Mouse (Mus musculus): ENCODE results near the gene Ssu72. TPM values are rescaled to one million over a fixed set of nuclear protein-coding genes. Genes with fewer than 3 reads are reported as not detected.
A peak's percentile ranks its signal among the peaks of the same experiment; 100 is the strongest.
"Not testable (repeated sequence)": the region's sequence is repeated elsewhere in the genome, so short reads cannot be mapped to it uniquely, and the experiment has no call there.

Ssu72 gene
- polyA plus RNA-seq (2012; ENCODE audit: insufficient read depth, low replicate concordance) = 37.1 and 112 TPM in 2 replicates

GRCm38 (mm10) chr4:155704721-155705591 is at the start of gene Ssu72:
Gene Ssu72, plus strand, starts transcription at chr4:155704800.
- Histone ChIP-seq H3K36me3 (replicated peaks; ENCODE audit: low read length) (peaks cover 20% of the 10 kb centered on the region), H3K27me3 (replicated peaks) (no peaks in the 10 kb centered on the region), H3K4me3 (replicated peaks) (peak within 1 kb of the TSS; percentile 97), H3K4me1 (peaks cover 53% of the 10 kb centered on the region), H3K9me3 (no peaks in the 10 kb centered on the region)
- TF ChIP-seq GATA1 (IDR thresholded peaks at IDR 0.05; ENCODE audit: borderline replicate concordance, low read length) = no peak
- 0 out of 2 replicates have a peak, but pooled peaks have one; percentile 38 for TF ChIP-seq FLI1 (IDR thresholded peaks at IDR 0.05; ENCODE audit: low read length)

GRCm38 (mm10) chr4:155656214-155656751 is 48.3 kb upstream of the Ssu72 start:
- TF ChIP-seq FLI1 (IDR thresholded peaks at IDR 0.05; ENCODE audit: low read length) = no peak
- Histone ChIP-seq H3K27me3 (replicated peaks) (peaks cover 28% of the 10 kb centered on the region), H3K9me3 (0 out of 2 replicates have a peak, but pooled peaks cover 6% of the 10 kb centered on the region), H3K4me3 (replicated peaks) (peak overlapping the region; percentile 9), H3K36me3 (replicated peaks; ENCODE audit: low read length) (peaks cover 87% of the 10 kb centered on the region), H3K4me1 (peaks cover 88% of the 10 kb centered on the region)

- H3K4me3 ChIP-seq (replicated peaks) = no peak overlapping the region
- H3K4me1 ChIP-seq = peaks cover 73% of the 10 kb centered on the region
- H3K36me3 ChIP-seq (replicated peaks; ENCODE audit: low read length) = peaks cover 93% of the 10 kb centered on the region
- peaks cover 10% of the 10 kb centered on the region for H3K27me3 ChIP-seq (replicated peaks)
- H3K9me3 ChIP-seq = no peaks in the 10 kb centered on the region
- TF ChIP-seq FLI1 (IDR thresholded peaks at IDR 0.05; ENCODE audit: low read length) = no peak
- no peak for TF ChIP-seq GATA1 (IDR thresholded peaks at IDR 0.05; ENCODE audit: borderline replicate concordance, low read length)
Measured at GRCm38 (mm10) chr4:155658961-155659360, 45.6 kb upstream of the Ssu72 start.

GRCm38 (mm10) chr4:155660641-155661040 is 44.0 kb upstream of the Ssu72 start:
- Histone ChIP-seq H3K4me1 (peaks cover 65% of the 10 kb centered on the region), H3K9me3 (no peaks in the 10 kb centered on the region), H3K27me3 (replicated peaks) (no peaks in the 10 kb centered on the region), H3K4me3 (replicated peaks) (no peak overlapping the region), H3K36me3 (replicated peaks; ENCODE audit: low read length) (peaks cover 95% of the 10 kb centered on the region)
- TF ChIP-seq FLI1 (IDR thresholded peaks at IDR 0.05; ENCODE audit: low read length) = no peak
- TF ChIP-seq GATA1 (IDR thresholded peaks at IDR 0.05; ENCODE audit: borderline replicate concordance, low read length) = no peak

GRCm38 (mm10) chr4:155666903-155667302 is 37.7 kb upstream of the Ssu72 start:
- H3K4me3 ChIP-seq (replicated peaks) = peak overlapping the region; percentile 23
- H3K4me1 ChIP-seq = peaks cover 46% of the 10 kb centered on the region
- TF ChIP-seq GATA1 (IDR thresholded peaks at IDR 0.05; ENCODE audit: borderline replicate concordance, low read length) (no peak), FLI1 (IDR thresholded peaks at IDR 0.05; ENCODE audit: low read length) (no peak)

GRCm38 (mm10) chr4:155668689-155669597 is 35.7 kb upstream of the Ssu72 start, which contains the start of gene Mib2:
Gene Mib2, minus strand, starts transcription at chr4:155669198.
- Histone ChIP-seq H3K36me3 (replicated peaks; ENCODE audit: low read length) (peaks cover 31% of the 10 kb centered on the region), H3K4me3 (replicated peaks) (peak within 1 kb of the TSS; percentile 98), H3K9me3 (no peaks in the 10 kb centered on the region)

More at GRCm38 (mm10) chr4:155666903-155667302, 37.7 kb upstream of the Ssu72 start:
- H3K9me3 ChIP-seq = no peaks in the 10 kb centered on the region
- H3K36me3 ChIP-seq (replicated peaks; ENCODE audit: low read length) = peaks cover 48% of the 10 kb centered on the region
- no peaks in the 10 kb centered on the region for H3K27me3 ChIP-seq (replicated peaks)

GRCm38 (mm10) chr4:155669598-155670075 is 35.0 kb upstream of the Ssu72 start:
- Histone ChIP-seq H3K4me1 (peaks cover 29% of the 10 kb centered on the region), H3K9me3 (no peaks in the 10 kb centered on the region), H3K36me3 (replicated peaks; ENCODE audit: low read length) (peaks cover 24% of the 10 kb centered on the region), H3K4me3 (replicated peaks) (peak overlapping the region; percentile 98), H3K27me3 (replicated peaks) (peaks cover 3% of the 10 kb centered on the region)
- TF ChIP-seq FLI1 (IDR thresholded peaks at IDR 0.05; ENCODE audit: low read length) (no peak), GATA1 (IDR thresholded peaks at IDR 0.05; ENCODE audit: borderline replicate concordance, low read length) (no peak)

More at GRCm38 (mm10) chr4:155668689-155669597, 35.7 kb upstream of the Ssu72 start, which contains the start of gene Mib2:
- TF ChIP-seq FLI1 (IDR thresholded peaks at IDR 0.05; ENCODE audit: low read length) (no peak), GATA1 (IDR thresholded peaks at IDR 0.05; ENCODE audit: borderline replicate concordance, low read length) (no peak)
- Histone ChIP-seq H3K27me3 (replicated peaks) (peaks cover 2% of the 10 kb centered on the region), H3K4me1 (peaks cover 34% of the 10 kb centered on the region)

- not testable (repeated sequence) for H3K9me3 ChIP-seq; H3K27me3 ChIP-seq (replicated peaks); H3K4me3 ChIP-seq (replicated peaks)
- Histone ChIP-seq H3K4me1 (peaks cover 26% of the 10 kb centered on the region), H3K36me3 (replicated peaks; ENCODE audit: low read length) (peaks cover 18% of the 10 kb centered on the region)
Measured at GRCm38 (mm10) chr4:155670236-155670635, 34.4 kb upstream of the Ssu72 start.

GRCm38 (mm10) chr4:155672082-155672481 is 32.5 kb upstream of the Ssu72 start:
- TF ChIP-seq GATA1 (IDR thresholded peaks at IDR 0.05; ENCODE audit: borderline replicate concordance, low read length) = no peak
- no peak for TF ChIP-seq FLI1 (IDR thresholded peaks at IDR 0.05; ENCODE audit: low read length)
- Histone ChIP-seq H3K27me3 (replicated peaks) (peaks cover 3% of the 10 kb centered on the region), H3K9me3 (no peaks in the 10 kb centered on the region), H3K4me1 (peaks cover 18% of the 10 kb centered on the region), H3K36me3 (replicated peaks; ENCODE audit: low read length) (no peaks in the 10 kb centered on the region), H3K4me3 (replicated peaks) (no peak overlapping the region)
